Mouse (Mus musculus) kidney, adult 18-20 months (tissue): ENCODE data around the gene Hist1h4f.

Experiments
- DNase-seq: peaks from one replicate; pipeline ENCODE4 v3.0.0; 2021

The Hist1h4f gene

GRCm38 (mm10) chr13:23506351-23506750, 45.1 kb downstream of the Hist1h4f start:
- peak; percentile 7 for DNase-seq

GRCm38 (mm10) chr13:23505662-23506345, 45.6 kb downstream of the Hist1h4f start:
- no peak for DNase-seq

GRCm38 (mm10) chr13:23503797-23504196, 47.7 kb downstream of the Hist1h4f start:
- DNase-seq, result peak; percentile 20

GRCm38 (mm10) chr13:23502916-23503315, 48.5 kb downstream of the Hist1h4f start:
- no peak for DNase-seq

GRCm38 (mm10) chr13:23502031-23502567, 49.3 kb downstream of the Hist1h4f start:
- DNase-seq, result no peak

GRCm38 (mm10) chr13:23501511-23501910, 49.9 kb downstream of the Hist1h4f start:
- DNase-seq, result no peak
